ENCODE assay signal across 9 mouse cellular contexts in the genomic region with DNA sequence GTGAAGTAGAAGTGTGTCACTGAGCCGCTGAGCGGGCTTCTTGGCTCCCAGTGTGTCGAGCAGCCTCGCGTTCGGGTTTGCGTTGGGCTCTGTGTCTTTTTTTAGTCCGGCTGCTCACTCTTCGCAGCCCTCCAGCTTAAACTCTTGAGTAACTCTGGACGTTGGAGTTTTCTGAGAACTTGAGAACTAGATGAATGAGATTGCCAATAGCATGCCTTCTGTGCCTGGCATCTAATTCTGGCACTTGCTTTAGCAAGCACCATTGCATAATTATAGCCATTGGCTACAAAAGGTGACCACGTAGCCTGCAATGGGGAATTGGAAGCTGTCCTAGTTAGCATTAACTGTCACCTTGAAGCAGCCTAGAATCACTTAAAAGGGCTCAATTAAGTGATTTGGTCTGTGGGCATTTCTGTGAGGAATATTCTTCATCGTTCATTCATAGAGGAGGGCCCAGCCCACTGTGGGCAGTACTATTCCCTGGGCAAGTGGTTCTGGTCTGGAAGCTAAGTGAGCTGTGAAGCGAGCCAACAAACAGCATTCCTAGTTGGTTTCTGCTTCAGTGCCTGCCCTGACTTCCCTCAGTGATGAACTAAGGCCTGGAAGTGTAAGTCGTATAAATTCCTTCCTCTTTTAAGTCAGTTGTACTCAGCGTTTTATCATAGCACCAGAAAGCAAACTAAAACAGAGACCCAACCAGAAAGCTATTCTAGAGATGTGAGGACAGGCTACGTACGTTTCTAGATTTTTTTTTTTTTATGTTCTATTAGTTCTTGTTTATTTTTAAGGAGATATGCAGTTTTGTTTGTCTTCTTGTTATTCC.
DNase-seq lines count a peak whose midpoint lies in the region; ATAC-seq and TF ChIP-seq lines count a peak whose summit lies in the region.
"Had no signal": no experiment of that assay in that cellular context is flagged by ENCODE, and none has a peak within 500 bp of the region (broad histone marks: within the 10 kb centered on the region; RNA-seq: fewer than 3 reads in every experiment).

No protein-coding gene starts in this region.

- WGBS in macrophage (ENCODE audit: missing documents) = 15% methylated on average over 17 of the region's 17 CpGs
- 93% methylated on average over 17 of the region's 17 CpGs for WGBS in midbrain, embryonic 13.5 days
- WGBS in neural tube, embryonic 15.5 days = 90% methylated on average over 17 of the region's 17 CpGs

- no peak overlapping the region for H3K4me3 ChIP-seq in bone marrow macrophage, adult 2 months (ENCODE audit: insufficient read depth, low read length)
- H3K4me3 ChIP-seq in macrophage (ENCODE audit: inconsistent target) = no peak overlapping the region
- H3K4me3 ChIP-seq in midbrain, embryonic 13.5 days (replicated peaks) = no peak overlapping the region
- no peak overlapping the region for H3K4me3 ChIP-seq in neural tube, embryonic 15.5 days (replicated peaks)
- H3K4me3 ChIP-seq: midbrain, embryonic 12.5 days had no signal

- H3K27me3 ChIP-seq in midbrain, embryonic 13.5 days = no peaks in the 10 kb centered on the region
- H3K27me3 ChIP-seq in neural tube, embryonic 15.5 days (replicated peaks) = no peaks in the 10 kb centered on the region
- H3K27me3 ChIP-seq: midbrain, embryonic 12.5 days had no signal

- H3K4me1 ChIP-seq in bone marrow macrophage, adult 2 months (ENCODE audit: control insufficient read depth, insufficient read depth, low read length) = peaks cover 37% of the 10 kb centered on the region
- H3K4me1 ChIP-seq in midbrain, embryonic 13.5 days (replicated peaks) = peaks cover 10% of the 10 kb centered on the region
- H3K4me1 ChIP-seq in neural tube, embryonic 15.5 days = peaks cover 7% of the 10 kb centered on the region; the same call in 1 of the 2 replicates

- peaks cover 68% of the 10 kb centered on the region for H3K79me2 ChIP-seq in macrophage (ENCODE audit: inconsistent target)

- TF ChIP-seq CTCF in bone marrow macrophage, adult 2 months (IDR thresholded peaks at IDR 0.05; ENCODE audit: low read depth, low read length) = no peak

- no peak overlapping the region for H3K9ac ChIP-seq in midbrain, embryonic 13.5 days (replicated peaks)
- H3K9ac ChIP-seq in neural tube, embryonic 15.5 days (replicated peaks) = no peak overlapping the region
- H3K9ac ChIP-seq: midbrain, embryonic 12.5 days had no signal

- DNase-seq in kidney, adult 18-20 months = peak; percentile 48
- no peak for DNase-seq in kidney, postnatal 10 days
- DNase-seq in embryo, embryonic 10 days (ENCODE audit: low spot score) = no peak

- peak; percentile 72 for ATAC-seq in granulocyte monocyte progenitor cell, adult 5-6 weeks (replicated peaks; ENCODE audit: poor library complexity, severe bottlenecking)
- no peak for ATAC-seq in midbrain, embryonic 13.5 days
- no peak for ATAC-seq in neural tube, embryonic 15.5 days (ENCODE audit: low FRiP score)

- no peaks in the 10 kb centered on the region for H3K36me3 ChIP-seq in macrophage (ENCODE audit: inconsistent target)
- H3K36me3 ChIP-seq in midbrain, embryonic 13.5 days = no peaks in the 10 kb centered on the region
- no peaks in the 10 kb centered on the region for H3K36me3 ChIP-seq in neural tube, embryonic 15.5 days
- H3K36me3 ChIP-seq: midbrain, embryonic 12.5 days had no signal

- TF ChIP-seq POLR2A in bone marrow macrophage, adult 2 months (IDR thresholded peaks at IDR 0.05; ENCODE audit: borderline replicate concordance, low read depth, low read length) = no peak

- H3K9me3 ChIP-seq in midbrain, embryonic 13.5 days = no peaks in the 10 kb centered on the region
- H3K9me3 ChIP-seq in neural tube, embryonic 15.5 days (replicated peaks) = no peaks in the 10 kb centered on the region
- H3K9me3 ChIP-seq: midbrain, embryonic 12.5 days had no signal

- H3K27ac ChIP-seq in bone marrow macrophage, adult 2 months (ENCODE audit: insufficient read depth, low read depth, low read length) = peak overlapping the region; percentile 67
- peak overlapping the region; percentile 79 for H3K27ac ChIP-seq in macrophage
- no peak overlapping the region for H3K27ac ChIP-seq in midbrain, embryonic 13.5 days
- no peak overlapping the region for H3K27ac ChIP-seq in neural tube, embryonic 15.5 days (replicated peaks)
- H3K27ac ChIP-seq: midbrain, embryonic 12.5 days had no signal

- no peak overlapping the region for H3K4me2 ChIP-seq in midbrain, embryonic 13.5 days (replicated peaks)
- H3K4me2 ChIP-seq in neural tube, embryonic 15.5 days = no peak overlapping the region
- H3K4me2 ChIP-seq: midbrain, embryonic 12.5 days had no signal

Comparison
In these comparisons a context has a peak if more than half of its experiments do, and no peak if none do; other contexts are left out.
1. H3K27ac ChIP-seq: peak in bone marrow macrophage, adult 2 months (single experiment) and macrophage (single experiment); none in midbrain, embryonic 13.5 days (single experiment) and neural tube, embryonic 15.5 days (single experiment).